Mouse (Mus musculus) embryo, embryonic 9.5 days (tissue): ENCODE results near the gene Btn2a2.

Experiments used
- DNase-seq: peaks from one replicate; pipeline ENCODE4 v3.0.0-alpha.2; 2017; ENCODE audit errors: extremely low spot score

The Btn2a2 gene

DNA sequence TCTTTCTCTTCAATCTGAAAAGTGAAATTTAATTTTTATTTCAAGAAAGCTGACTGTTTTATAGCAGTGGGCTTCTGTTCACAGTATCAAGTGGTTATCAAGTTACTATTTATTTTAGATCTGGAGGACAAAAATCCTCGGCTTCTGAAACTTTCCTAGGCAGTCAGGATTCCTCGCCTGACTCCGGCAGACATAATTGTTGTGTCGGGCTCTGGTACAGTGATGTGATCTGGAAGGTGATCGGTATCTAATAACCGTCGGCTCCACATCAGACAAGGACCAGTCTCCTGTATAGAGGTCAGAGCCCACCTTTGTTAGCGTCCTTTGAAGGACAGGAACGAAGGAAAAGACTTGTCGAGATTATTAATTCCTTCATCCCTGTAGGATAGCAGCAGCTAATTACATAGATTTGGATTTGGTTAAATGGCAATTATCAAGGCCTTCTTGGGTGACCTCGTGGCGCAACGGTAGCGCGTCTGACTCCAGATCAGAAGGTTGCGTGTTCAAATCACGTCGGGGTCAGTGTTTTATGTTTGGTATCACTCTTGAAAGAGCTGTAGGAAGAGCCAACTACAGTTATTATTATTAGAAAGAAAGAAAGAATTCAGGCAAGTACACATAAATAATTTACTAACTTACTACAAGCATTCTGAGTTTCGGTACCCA, 9.1 kb upstream of the Btn2a2 start:
- peak; percentile 93 for DNase-seq

- DNase-seq = no peak
Measured at GRCm38 (mm10) chr13:23495526-23495925, 6.9 kb upstream of the Btn2a2 start.

- DNase-seq = no peak
Measured at GRCm38 (mm10) chr13:23491990-23492389, 3.3 kb upstream of the Btn2a2 start.

DNA sequence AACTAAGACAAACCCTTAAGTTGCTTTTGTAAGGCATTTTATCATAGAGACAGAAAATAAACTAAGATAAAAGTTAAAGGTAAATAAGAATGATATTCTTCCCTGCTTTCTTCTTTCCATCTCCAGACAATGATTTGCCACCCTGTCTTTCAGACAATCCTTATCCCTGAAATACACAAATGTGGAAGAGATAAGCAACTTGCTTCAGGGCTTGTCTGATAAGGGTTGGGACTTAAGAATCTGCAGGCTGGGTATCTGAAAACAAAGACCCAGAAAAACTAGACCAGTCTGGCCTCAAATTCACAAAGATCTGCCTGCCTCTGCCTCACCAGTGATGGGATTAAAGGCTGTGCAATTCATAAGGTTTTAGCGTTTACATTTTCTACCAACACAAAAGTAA, 2.6 kb upstream of the Btn2a2 start:
- DNase-seq = no peak

- no peak for DNase-seq
Measured at GRCm38 (mm10) chr13:23490863-23491262, 2.2 kb upstream of the Btn2a2 start.

- no peak for DNase-seq
Measured at GRCm38 (mm10) chr13:23485271-23485670, 3.4 kb downstream of the Btn2a2 start.

DNA sequence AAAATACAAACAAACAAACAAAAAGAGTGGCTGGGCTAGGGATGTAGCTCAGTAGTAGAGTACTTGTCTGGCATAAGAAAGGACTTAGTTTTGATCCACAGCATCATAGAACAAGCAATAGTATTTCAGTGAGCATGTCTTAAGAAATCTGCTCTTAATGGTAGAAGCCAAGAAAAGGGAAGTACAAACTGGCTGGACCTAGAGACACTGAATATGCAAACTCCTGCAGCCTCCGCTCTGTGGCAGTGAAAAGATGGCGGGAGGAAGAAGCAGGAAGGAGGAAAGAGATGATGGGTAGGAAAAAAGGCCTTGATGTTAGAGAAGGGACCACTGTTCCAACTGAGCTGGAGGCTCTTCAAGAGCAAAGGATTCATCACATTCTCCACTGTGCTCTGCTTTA, 5.5 kb downstream of the Btn2a2 start:
- no peak for DNase-seq

- no peak for DNase-seq
Measured at GRCm38 (mm10) chr13:23475658-23476057, 13.0 kb downstream of the Btn2a2 start.

- DNase-seq = peak; percentile 93
Measured at GRCm38 (mm10) chr13:23466911-23467310, 21.7 kb downstream of the Btn2a2 start.

DNA sequence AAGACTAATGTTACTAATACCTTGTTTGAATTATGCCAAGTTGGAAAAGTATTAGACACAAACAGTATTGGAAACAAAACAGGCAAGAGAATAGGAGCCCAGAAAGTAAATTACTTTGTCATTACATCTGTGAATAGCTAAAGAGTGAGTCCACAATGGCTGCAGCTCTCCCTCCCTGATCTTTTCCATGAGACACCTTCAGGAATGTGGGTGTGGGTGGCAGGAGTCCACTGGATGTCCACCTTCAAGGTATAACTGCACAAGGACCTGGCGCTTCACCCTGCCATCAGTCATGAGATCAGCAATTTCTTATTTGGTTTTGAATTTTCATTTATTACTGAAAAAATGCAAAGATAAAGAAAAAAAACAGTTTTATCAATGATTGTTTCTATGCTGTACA, 22.4 kb downstream of the Btn2a2 start:
- DNase-seq = no peak

DNA sequence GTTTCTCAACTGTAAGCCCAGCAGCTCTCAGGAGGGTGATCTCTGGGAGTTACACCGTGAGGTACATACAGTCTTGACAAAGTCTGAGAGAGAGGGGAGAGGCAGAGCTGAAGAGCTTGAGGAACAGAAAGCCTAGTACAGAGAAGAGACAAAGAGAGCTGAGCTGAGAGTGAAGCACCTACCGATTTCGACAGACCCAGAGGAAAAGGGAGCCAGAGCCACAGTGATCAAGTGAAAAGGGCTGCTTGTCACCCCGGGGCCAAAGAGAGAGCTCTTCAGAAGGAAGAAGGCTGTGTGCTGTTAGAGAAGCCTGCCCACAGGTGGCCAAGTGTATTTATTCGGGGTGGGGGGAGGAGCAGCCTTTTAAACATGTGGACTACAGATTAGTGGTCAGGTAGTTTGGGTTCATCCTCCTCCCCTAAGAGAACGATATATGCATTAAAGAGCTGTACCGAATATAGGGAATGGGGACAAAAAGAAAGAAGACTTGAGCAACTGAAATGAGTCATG, 23.0 kb downstream of the Btn2a2 start, which contains the start of gene Btn1a1:
Gene Btn1a1 (minus strand): TSS at position 302 of the 510 bp plus-strand sequence.
- DNase-seq = peak; percentile 41

GRCm38 (mm10) chr13:23464841-23465366, 23.8 kb downstream of the Btn2a2 start:
- peak; percentile 32 for DNase-seq

DNA sequence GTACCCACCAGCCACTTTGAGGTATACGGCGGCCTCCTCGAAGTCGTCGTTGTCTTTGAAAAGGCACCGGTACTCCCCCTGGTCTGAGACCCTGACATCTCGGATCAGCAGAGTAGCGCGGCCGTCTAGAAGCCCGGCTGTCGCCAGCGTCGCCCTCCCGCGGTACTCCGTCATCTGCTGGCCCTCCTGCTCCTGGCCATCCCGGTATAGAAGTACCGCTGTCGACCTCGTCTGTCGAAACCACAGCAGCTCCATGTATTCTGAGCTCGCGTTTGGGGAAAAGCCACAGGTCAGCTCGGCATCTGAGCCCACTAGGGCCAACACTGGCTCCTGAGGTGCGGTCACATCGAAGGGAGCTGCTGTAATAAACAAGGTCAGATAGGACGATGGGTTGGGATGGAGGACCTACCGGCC, 24.4 kb downstream of the Btn2a2 start:
- DNase-seq = no peak

GRCm38 (mm10) chr13:23463381-23464223, 25.1 kb downstream of the Btn2a2 start:
- peak; percentile 95 for DNase-seq

DNA sequence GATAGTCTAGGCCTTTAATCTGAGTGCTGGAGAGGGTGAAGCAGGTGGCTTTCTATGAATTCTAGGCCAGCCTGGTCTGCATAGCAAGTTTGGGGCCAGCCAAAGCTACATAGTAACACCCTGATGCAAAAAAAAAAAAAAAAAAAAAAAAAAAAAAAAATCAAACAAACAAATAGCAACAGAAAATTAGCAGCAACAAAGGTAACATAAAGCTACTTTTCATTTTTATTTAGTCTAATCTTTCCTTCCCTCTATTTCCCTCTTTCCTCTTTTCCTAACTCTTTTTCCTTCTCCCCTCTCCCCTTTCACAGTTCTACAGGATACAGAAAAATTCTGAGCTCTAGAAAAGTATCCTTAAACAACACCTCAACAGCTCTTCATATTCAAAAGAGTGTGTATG, 26.0 kb downstream of the Btn2a2 start:
- DNase-seq = no peak

DNA sequence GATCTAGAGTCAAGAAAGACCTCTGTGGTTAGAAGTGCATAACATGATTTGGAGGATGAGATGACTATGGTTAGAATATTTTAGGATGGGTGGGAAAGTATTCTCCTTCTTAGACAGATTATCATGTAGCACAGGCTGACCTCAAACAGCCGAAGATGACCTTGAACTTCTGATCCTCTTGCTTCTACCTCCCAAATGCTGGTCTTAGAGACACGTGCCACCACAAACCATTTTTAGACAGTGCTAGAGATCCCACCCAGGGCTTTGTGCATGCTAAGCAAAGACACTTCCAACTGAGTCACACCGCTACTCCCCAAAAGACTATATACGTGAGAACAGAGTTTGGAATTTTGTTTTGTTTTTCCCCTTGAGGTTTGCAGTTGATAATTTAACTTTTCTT, 26.6 kb downstream of the Btn2a2 start:
- no peak for DNase-seq

- peak; percentile 31 for DNase-seq
Measured at GRCm38 (mm10) chr13:23459264-23459846, 29.3 kb downstream of the Btn2a2 start.

DNA sequence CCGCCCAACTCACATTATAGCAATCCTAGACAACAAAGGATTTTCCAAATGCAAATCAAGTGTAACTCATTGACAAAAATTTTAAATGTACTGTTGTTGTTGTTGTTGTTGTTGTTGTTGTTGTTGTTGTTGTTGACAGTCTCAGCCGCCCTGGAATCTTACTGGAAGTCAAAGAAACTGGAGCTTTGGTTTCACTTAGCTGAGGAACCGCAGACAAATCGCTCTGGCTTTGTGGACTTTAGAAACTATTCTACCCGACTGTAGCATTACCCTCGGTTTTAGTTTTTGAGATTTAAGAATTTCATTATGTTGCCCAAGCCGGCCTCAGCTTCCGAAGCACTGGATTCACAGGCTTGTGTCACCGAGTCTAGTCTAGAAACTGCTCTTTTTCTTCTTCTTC, 34.7 kb downstream of the Btn2a2 start:
- DNase-seq = no peak

GRCm38 (mm10) chr13:23453362-23453862, 35.2 kb downstream of the Btn2a2 start:
- DNase-seq = peak; percentile 92

DNA sequence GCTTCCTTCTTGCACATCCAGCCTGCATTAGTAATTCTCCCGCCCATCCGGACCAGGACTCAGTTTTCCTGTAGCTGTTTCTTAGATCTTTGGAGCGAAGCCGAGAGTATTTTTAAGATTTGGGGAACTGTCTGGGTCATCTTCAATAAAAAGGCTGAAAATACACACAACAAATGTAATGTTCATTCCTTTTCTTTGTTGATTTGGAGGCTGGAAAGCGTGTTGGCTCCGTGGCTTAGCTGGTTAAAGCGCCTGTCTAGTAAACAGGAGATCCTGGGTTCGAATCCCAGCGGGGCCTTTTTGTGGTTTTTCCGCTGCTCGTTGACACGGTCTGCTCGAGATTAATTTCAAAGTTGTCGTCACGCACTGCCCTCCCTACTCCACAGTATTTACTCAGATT, 38.3 kb downstream of the Btn2a2 start:
- DNase-seq = peak; percentile 95

GRCm38 (mm10) chr13:23449235-23450095, 39.2 kb downstream of the Btn2a2 start:
- DNase-seq = peak; percentile 86
